Mouse (Mus musculus): ENCODE results near the gene Exoc7. TPM values are rescaled to one million over a fixed set of nuclear protein-coding genes. Genes with fewer than 3 reads are reported as not detected.
"Not testable (repeated sequence)": the region's sequence is repeated elsewhere in the genome, so short reads cannot be mapped to it uniquely, and the experiment has no call there.

The Exoc7 gene
- polyA plus RNA-seq, 1 experiment = 93.3 TPM

GRCm38 (mm10) chr11:116280751-116281663, 26.0 kb downstream of the Exoc7 start, which contains the start of gene Galr2:
Gene Galr2, plus strand, starts transcription at chr11:116280939.
- Histone ChIP-seq H3K4me3 (ENCODE audit: low read depth, low read length) (peak within 1 kb of the TSS; percentile 38), H3K36me3 (ENCODE audit: control insufficient read depth, insufficient read depth, low read length, poor library complexity, severe bottlenecking) (no peaks in the 10 kb centered on the region), H3K9ac (ENCODE audit: low read depth, poor library complexity, severe bottlenecking) (peak within 1 kb of the TSS; percentile 40), H3K9me3 (replicated peaks; ENCODE audit: control insufficient read depth, insufficient read depth, low read length, poor library complexity, severe bottlenecking) (no peaks in the 10 kb centered on the region), H3K27me3 (ENCODE audit: control insufficient read depth, insufficient read depth, low read length, poor library complexity, severe bottlenecking) (no peaks in the 10 kb centered on the region), H3K27ac (ENCODE audit: insufficient read depth, low read length) (no peak within 1 kb of the TSS), H3K4me1 (ENCODE audit: control insufficient read depth, insufficient read depth, low read length) (no peaks in the 10 kb centered on the region)
- TF ChIP-seq POLR2A (IDR thresholded peaks at IDR 0.05; ENCODE audit: insufficient read depth, low read length) (no peak), CTCF (IDR thresholded peaks at IDR 0.05; ENCODE audit: low read depth, low read length) (no peak), EP300 (IDR thresholded peaks at IDR 0.05; ENCODE audit: insufficient read depth, low read depth, low read length) (no peak)

- not testable (repeated sequence) for H3K4me1 ChIP-seq (ENCODE audit: control insufficient read depth, insufficient read depth, low read length); H3K4me3 ChIP-seq (ENCODE audit: low read depth, low read length); H3K9me3 ChIP-seq (replicated peaks; ENCODE audit: control insufficient read depth, insufficient read depth, low read length, poor library complexity, severe bottlenecking); H3K36me3 ChIP-seq (ENCODE audit: control insufficient read depth, insufficient read depth, low read length, poor library complexity, severe bottlenecking); H3K27me3 ChIP-seq (ENCODE audit: control insufficient read depth, insufficient read depth, low read length, poor library complexity, severe bottlenecking); H3K27ac ChIP-seq (ENCODE audit: insufficient read depth, low read length); H3K9ac ChIP-seq (ENCODE audit: low read depth, poor library complexity, severe bottlenecking)
Observed at GRCm38 (mm10) chr11:116277184-116277583, 29.8 kb downstream of the Exoc7 start.

DNA sequence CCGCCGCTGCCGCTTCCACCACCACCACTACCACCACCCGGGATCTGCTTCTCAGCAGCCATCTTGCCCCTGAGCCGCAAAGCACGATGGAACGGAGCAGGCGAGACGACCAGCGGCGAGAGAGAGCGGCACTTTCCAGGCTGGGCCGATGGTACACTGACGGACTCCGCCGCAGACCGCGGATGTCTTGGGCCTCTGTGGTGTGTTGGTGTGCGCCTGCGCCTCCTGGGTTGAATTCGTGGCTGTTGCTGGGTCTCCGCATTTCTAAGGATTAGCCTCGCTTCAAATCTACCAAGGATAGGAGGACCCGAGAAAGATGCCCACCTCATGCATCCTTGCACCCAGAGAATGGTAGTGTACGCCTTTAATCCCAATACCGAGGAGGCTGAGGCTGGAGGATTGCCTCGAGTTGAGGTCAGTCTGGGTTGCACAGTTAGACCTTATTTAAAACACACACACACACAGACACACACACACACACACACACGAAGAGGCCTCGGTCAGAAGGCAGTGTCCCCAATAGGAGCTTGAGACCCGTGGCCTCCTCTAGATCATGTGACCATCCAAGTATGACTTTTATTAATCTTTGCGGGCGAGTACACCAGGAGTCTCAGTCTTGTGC, 32.9 kb downstream of the Exoc7 start, which contains the start of gene Srp68:
Gene Srp68, minus strand, starts transcription at position 173 of the 622 bp plus-strand sequence.
- no peaks in the 10 kb centered on the region for H3K27me3 ChIP-seq (ENCODE audit: control insufficient read depth, insufficient read depth, low read length, poor library complexity, severe bottlenecking)
- peak within 1 kb of the TSS; percentile 73 for H3K4me3 ChIP-seq (ENCODE audit: low read depth, low read length)
- peak within 1 kb of the TSS; percentile 5; the same call in 1 of the 2 replicates for H3K27ac ChIP-seq (ENCODE audit: insufficient read depth, low read length)
- H3K9me3 ChIP-seq (replicated peaks; ENCODE audit: control insufficient read depth, insufficient read depth, low read length, poor library complexity, severe bottlenecking) = no peaks in the 10 kb centered on the region
- peak within 1 kb of the TSS; percentile 73 for H3K9ac ChIP-seq (ENCODE audit: low read depth, poor library complexity, severe bottlenecking)
- peaks cover 5% of the 10 kb centered on the region; the same call in 1 of the 2 replicates for H3K36me3 ChIP-seq (ENCODE audit: control insufficient read depth, insufficient read depth, low read length, poor library complexity, severe bottlenecking)
- TF ChIP-seq CTCF (IDR thresholded peaks at IDR 0.05; ENCODE audit: low read depth, low read length) (no peak), POLR2A (IDR thresholded peaks at IDR 0.05; ENCODE audit: insufficient read depth, low read length) (peak; percentile 92), EP300 (IDR thresholded peaks at IDR 0.05; ENCODE audit: insufficient read depth, low read depth, low read length) (peak; percentile 77)
- no peaks in the 10 kb centered on the region for H3K4me1 ChIP-seq (ENCODE audit: control insufficient read depth, insufficient read depth, low read length)

- no peaks in the 10 kb centered on the region for H3K9me3 ChIP-seq (replicated peaks; ENCODE audit: control insufficient read depth, insufficient read depth, low read length, poor library complexity, severe bottlenecking)
- peak overlapping the region; percentile 73 for H3K4me3 ChIP-seq (ENCODE audit: low read depth, low read length)
- H3K27ac ChIP-seq (ENCODE audit: insufficient read depth, low read length) = no peak overlapping the region
Observed at GRCm38 (mm10) chr11:116273469-116274044, 33.5 kb downstream of the Exoc7 start.

DNA sequence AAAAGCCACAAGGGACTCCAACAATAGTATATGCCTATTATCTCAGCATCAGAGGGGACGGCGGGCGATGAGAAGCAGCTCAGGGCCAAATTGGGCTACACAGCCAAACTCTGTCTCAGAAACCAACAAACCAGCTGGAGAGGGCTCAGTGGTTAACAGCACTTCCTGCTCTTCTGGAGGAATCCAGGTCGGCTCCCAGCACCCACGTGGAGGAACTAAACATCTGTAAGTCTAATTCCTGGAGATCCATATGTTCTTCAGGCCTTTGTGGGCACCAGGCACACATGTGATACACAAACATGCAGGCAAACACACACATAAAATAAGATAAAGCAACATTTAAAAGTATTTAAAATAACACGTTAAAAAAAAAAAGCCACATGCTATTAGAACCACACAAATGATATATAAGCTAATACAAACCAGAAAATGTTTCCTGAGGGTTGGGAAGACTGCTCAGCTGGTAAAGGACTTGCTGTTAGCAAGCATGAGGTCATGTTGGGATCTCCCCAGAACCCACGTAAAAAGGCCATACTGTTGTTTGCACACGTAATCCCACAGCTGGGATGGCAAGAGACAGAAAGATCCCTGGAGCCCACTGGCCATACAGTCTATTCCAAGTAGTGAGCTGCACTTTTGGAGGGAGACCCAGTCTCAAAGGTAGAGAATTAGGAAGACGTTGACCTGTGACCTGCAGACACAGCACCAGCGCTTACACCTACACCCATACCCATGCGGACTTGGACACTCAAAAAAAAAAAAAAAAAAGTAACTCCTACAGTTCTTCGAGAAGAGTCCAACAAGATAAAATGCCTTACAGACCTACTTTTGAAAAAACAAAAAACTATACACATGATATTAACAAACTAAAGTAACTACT, 34.2 kb downstream of the Exoc7 start:
- H3K27ac ChIP-seq (ENCODE audit: insufficient read depth, low read length) = no peak overlapping the region
- TF ChIP-seq CTCF (IDR thresholded peaks at IDR 0.05; ENCODE audit: low read depth, low read length) (no peak), EP300 (IDR thresholded peaks at IDR 0.05; ENCODE audit: insufficient read depth, low read depth, low read length) (no peak), POLR2A (IDR thresholded peaks at IDR 0.05; ENCODE audit: insufficient read depth, low read length) (no peak)

More at GRCm38 (mm10) chr11:116273469-116274044, 33.5 kb downstream of the Exoc7 start:
- Histone ChIP-seq H3K27me3 (ENCODE audit: control insufficient read depth, insufficient read depth, low read length, poor library complexity, severe bottlenecking) (no peaks in the 10 kb centered on the region), H3K4me1 (ENCODE audit: control insufficient read depth, insufficient read depth, low read length) (no peaks in the 10 kb centered on the region), H3K9ac (ENCODE audit: low read depth, poor library complexity, severe bottlenecking) (peak overlapping the region; percentile 73), H3K36me3 (ENCODE audit: control insufficient read depth, insufficient read depth, low read length, poor library complexity, severe bottlenecking) (peaks cover 6% of the 10 kb centered on the region; the same call in 1 of the 2 replicates)
- TF ChIP-seq EP300 (IDR thresholded peaks at IDR 0.05; ENCODE audit: insufficient read depth, low read depth, low read length) (no peak), POLR2A (IDR thresholded peaks at IDR 0.05; ENCODE audit: insufficient read depth, low read length) (no peak), CTCF (IDR thresholded peaks at IDR 0.05; ENCODE audit: low read depth, low read length) (no peak)

More for the DNA sequence above, 34.2 kb downstream of the Exoc7 start:
- no peaks in the 10 kb centered on the region for H3K27me3 ChIP-seq (ENCODE audit: control insufficient read depth, insufficient read depth, low read length, poor library complexity, severe bottlenecking)
- peak overlapping the region; percentile 73 for H3K9ac ChIP-seq (ENCODE audit: low read depth, poor library complexity, severe bottlenecking)
- H3K9me3 ChIP-seq (replicated peaks; ENCODE audit: control insufficient read depth, insufficient read depth, low read length, poor library complexity, severe bottlenecking) = no peaks in the 10 kb centered on the region
- H3K4me1 ChIP-seq (ENCODE audit: control insufficient read depth, insufficient read depth, low read length) = no peaks in the 10 kb centered on the region
- peaks cover 13% of the 10 kb centered on the region; the same call in 1 of the 2 replicates for H3K36me3 ChIP-seq (ENCODE audit: control insufficient read depth, insufficient read depth, low read length, poor library complexity, severe bottlenecking)
- peak overlapping the region; percentile 73 for H3K4me3 ChIP-seq (ENCODE audit: low read depth, low read length)
